Mouse (Mus musculus): ENCODE measurements around the gene Nxpe4.

DNA sequence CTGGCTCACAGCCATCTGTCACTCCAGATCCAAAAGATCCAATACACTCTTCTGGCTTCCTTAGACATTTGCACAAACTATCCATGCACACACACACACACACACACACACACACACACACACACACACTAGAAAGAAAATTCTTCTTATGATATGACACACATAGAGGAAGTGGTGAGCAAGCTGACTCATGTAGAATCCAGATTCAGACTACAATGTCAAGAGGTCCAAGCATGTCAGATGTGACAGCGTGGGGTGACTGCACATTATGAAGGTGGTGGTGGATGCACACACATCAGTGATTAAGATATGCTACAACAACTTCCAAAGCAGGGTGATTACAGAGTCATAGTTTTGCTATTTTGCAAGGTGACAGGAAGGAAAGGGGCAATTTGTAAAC is 282.1 kb downstream of the Nxpe4 start:
- TF ChIP-seq TAL1 (IDR thresholded peaks at IDR 0.05; ENCODE audit: low read length) (no peak), GATA1 (IDR thresholded peaks at IDR 0.05; ENCODE audit: low read length) (no peak)
